Mouse (Mus musculus) CH12.LX (cell line): ENCODE data around the gene Pakap. TPM values are rescaled to one million over a fixed set of nuclear protein-coding genes. Genes with fewer than 3 reads are reported as not detected.

Experiments
- DNase-seq: peaks from one replicate; pipeline ENCODE4 v3.0.0-alpha.2; 2013; ENCODE audit errors: extremely low read depth
- H3K27ac ChIP-seq: 2 replicates; pipeline ENCODE4 v1.5.1; 2012; ENCODE audit warnings: low read depth, mild to moderate bottlenecking, control low read depth, moderate library complexity; ENCODE audit not compliant: insufficient read depth
- H3K27me3 ChIP-seq: replicated peaks from 2 replicates; pipeline ENCODE3; 2012; ENCODE audit warnings: inconsistent platforms
- H3K36me3 ChIP-seq, 2 experiments: replicated peaks in 1 of 2; 2 replicates each; pipeline versions ENCODE3 to v1.6.1; 2012; ENCODE audit warnings: inconsistent platforms in 1 of 2, low read length in 1 of 2, mild to moderate bottlenecking in 1 of 2, mixed read lengths in 1 of 2, moderate library complexity in 1 of 2; ENCODE audit not compliant: control insufficient read depth in 1 of 2, insufficient read depth in 1 of 2
- H3K4me1 ChIP-seq, 2 experiments: 2 replicates each; pipeline ENCODE4 v1.6.1; 2012; ENCODE audit warnings: inconsistent platforms in 1 of 2, moderate library complexity in 1 of 2; ENCODE audit not compliant: insufficient read depth in 2 of 2, control insufficient read depth in 1 of 2
- H3K4me2 ChIP-seq: 2 replicates; pipeline ENCODE4 v1.6.1; 2012; ENCODE audit warnings: low read depth, mild to moderate bottlenecking, control low read depth; ENCODE audit not compliant: poor library complexity, insufficient read depth, severe bottlenecking
- H3K4me3 ChIP-seq, 3 experiments: fragments of 150-350 bp in 1 of 3; sonication (generic) in 1 of 3; replicated peaks in 1 of 3; 2 replicates each; pipeline versions ENCODE3 to v1.5.1; 2011 to 2012; ENCODE audit warnings: low read depth in 2 of 3, low read length in 2 of 3, mild to moderate bottlenecking in 2 of 3, moderate library complexity in 2 of 3, control low read depth in 1 of 3, improper control_type of control experiment in 1 of 3, inconsistent platforms in 1 of 3, mixed read lengths in 1 of 3; ENCODE audit not compliant: poor library complexity in 1 of 3
- H3K79me2 ChIP-seq: replicated peaks from 2 replicates; pipeline ENCODE4 v1.6.1; 2012; ENCODE audit warnings: mild to moderate bottlenecking, moderate library complexity; ENCODE audit not compliant: control insufficient read depth, poor library complexity, insufficient read depth, severe bottlenecking; ENCODE audit errors: extremely low read depth
- H3K9ac ChIP-seq: 2 replicates; pipeline ENCODE4 v1.6.1; 2012; ENCODE audit warnings: low read depth, mild to moderate bottlenecking, control low read depth, moderate library complexity; ENCODE audit not compliant: insufficient read depth
- H3K9me3 ChIP-seq: replicated peaks from 2 replicates; pipeline ENCODE3; 2012; ENCODE audit warnings: low read length, inconsistent platforms, mixed read lengths
- CHD1 ChIP-seq: IDR thresholded peaks from 2 replicates; pipeline ENCODE4 v1.6.1; 2012; ENCODE audit warnings: low read depth, low read length, improper control_type of control experiment, inconsistent platforms
- CTCF ChIP-seq, 2 experiments: IDR thresholded peaks in 1 of 2; conservative IDR thresholded peaks in 1 of 2; 2 replicates each; pipeline ENCODE4 v1.5.1; 2011 to 2012; ENCODE audit warnings: low read depth in 2 of 2, low read length in 2 of 2, improper control_type of control experiment in 1 of 2, inconsistent platforms in 1 of 2, mild to moderate bottlenecking in 1 of 2, moderate library complexity in 1 of 2
- E2F4 ChIP-seq: IDR thresholded peaks from 2 replicates; pipeline ENCODE4 v1.6.1; 2011; ENCODE audit warnings: low read depth, low read length, improper control_type of control experiment; ENCODE audit not compliant: insufficient replicate concordance
- ETS1 ChIP-seq: conservative IDR thresholded peaks from 2 replicates; pipeline ENCODE4 v1.6.1; 2012; ENCODE audit warnings: low read depth, mild to moderate bottlenecking, inconsistent platforms, low read length, improper control_type of control experiment, moderate library complexity
- IRF4 ChIP-seq: IDR thresholded peaks from 2 replicates; pipeline ENCODE4 v1.6.1; 2014; ENCODE audit warnings: low read depth, mild to moderate bottlenecking, inconsistent platforms, low read length, improper control_type of control experiment
- JUND ChIP-seq: conservative IDR thresholded peaks from 2 replicates; pipeline ENCODE4 v1.6.1; 2011; ENCODE audit warnings: low read depth, low read length, improper control_type of control experiment
- KAT2A ChIP-seq: IDR thresholded peaks from 2 replicates; pipeline ENCODE4 v1.6.1; 2012; ENCODE audit warnings: low read length, improper control_type of control experiment, inconsistent platforms; ENCODE audit not compliant: insufficient replicate concordance
- MAFK ChIP-seq: IDR thresholded peaks from 2 replicates; pipeline ENCODE4 v1.6.1; 2011; ENCODE audit warnings: low read length, improper control_type of control experiment; ENCODE audit not compliant: insufficient replicate concordance
- MAX ChIP-seq: IDR thresholded peaks from 2 replicates; pipeline ENCODE4 v1.6.1; 2011; ENCODE audit warnings: low read length, improper control_type of control experiment
- MAZ ChIP-seq: IDR thresholded peaks from 2 replicates; pipeline ENCODE4 v1.6.1; 2012; ENCODE audit warnings: low read depth, mild to moderate bottlenecking, inconsistent platforms, low read length, improper control_type of control experiment, moderate library complexity
- MEF2A ChIP-seq: IDR thresholded peaks from 2 replicates; pipeline ENCODE4 v1.6.1; 2014; ENCODE audit warnings: low read depth, mild to moderate bottlenecking, inconsistent platforms, low read length, improper control_type of control experiment, borderline replicate concordance
- MXI1 ChIP-seq: IDR thresholded peaks from 2 replicates; pipeline ENCODE4 v1.6.1; 2011; ENCODE audit warnings: mild to moderate bottlenecking, low read depth, low read length, improper control_type of control experiment
- MYC ChIP-seq: IDR thresholded peaks from 2 replicates; pipeline ENCODE4 v1.6.1; 2011; ENCODE audit warnings: low read depth, mild to moderate bottlenecking, improper control_type of control experiment, low read length
- PAX5 ChIP-seq: IDR thresholded peaks from 2 replicates; pipeline ENCODE4 v1.6.1; 2012; ENCODE audit warnings: low read length, inconsistent platforms, mixed read lengths
- RAD21 ChIP-seq: IDR thresholded peaks from 2 replicates; pipeline ENCODE4 v1.6.1; 2011; ENCODE audit warnings: low read depth, mild to moderate bottlenecking, low read length, improper control_type of control experiment, moderate library complexity
- SIN3A ChIP-seq: IDR thresholded peaks from 2 replicates; pipeline ENCODE4 v1.6.1; 2012; ENCODE audit warnings: low read length, improper control_type of control experiment, inconsistent platforms
- SMC3 ChIP-seq: IDR thresholded peaks from 2 replicates; pipeline ENCODE4 v1.6.1; 2011; ENCODE audit warnings: low read depth, low read length, improper control_type of control experiment
- TBP ChIP-seq: conservative IDR thresholded peaks from 2 replicates; pipeline ENCODE4 v1.6.1; 2011; ENCODE audit warnings: low read depth, low read length, improper control_type of control experiment
- UBTF ChIP-seq: IDR thresholded peaks from 2 replicates; pipeline ENCODE4 v1.6.1; 2012; ENCODE audit warnings: low read depth, mild to moderate bottlenecking, inconsistent platforms, low read length, improper control_type of control experiment, moderate library complexity
- USF1 ChIP-seq: IDR thresholded peaks from 2 replicates; pipeline ENCODE4 v1.6.1; 2014; ENCODE audit warnings: low read depth, mild to moderate bottlenecking, inconsistent platforms, low read length, improper control_type of control experiment
- USF2 ChIP-seq: conservative IDR thresholded peaks from 2 replicates; pipeline ENCODE4 v1.6.1; 2011; ENCODE audit warnings: low read depth, low read length, improper control_type of control experiment
- ZC3H11A ChIP-seq: IDR thresholded peaks from 2 replicates; pipeline ENCODE4 v1.6.1; 2012; ENCODE audit warnings: low read depth, mild to moderate bottlenecking, inconsistent platforms, low read length, improper control_type of control experiment
- ZMIZ1 ChIP-seq: IDR thresholded peaks from 2 replicates; pipeline ENCODE4 v1.6.1; 2012; ENCODE audit warnings: low read depth, mild to moderate bottlenecking, inconsistent platforms, low read length, improper control_type of control experiment
- ZNF384 ChIP-seq: IDR thresholded peaks from 2 replicates; pipeline ENCODE4 v1.6.1; 2012; ENCODE audit warnings: low read depth, low read length, improper control_type of control experiment, inconsistent platforms
- dilution Hi-C: fragments of 300-500 bp; cut with MboI; formaldehyde crosslinking; loops from 2 replicates; pipeline ENCODE4 v1.14.3; 2020; ENCODE audit warnings: low sequenced_read_pairs; ENCODE audit not compliant: extremely low pct_unique_long_range_greater_than_20kb, extremely low pct_ligation_motif_present
- in situ Hi-C: fragments of 300-500 bp; cut with MboI; formaldehyde crosslinking; loops from 3 replicates; pipeline ENCODE4 v1.14.3; 2019; ENCODE audit warnings: low sequenced_read_pairs, low pct_ligation_motif_present, low pct_unique_long_range_greater_than_20kb, mixed read lengths
- polyA plus RNA-seq: library from polyadenylated mRNA; unstranded; fragments of >175 nt; gene quantifications from 2 replicates; pipeline ENCODE4 v1.2.1, GENCODE M21; 2012; ENCODE audit warnings: low read depth; ENCODE audit not compliant: insufficient read length
- total RNA-seq, 2 experiments: library from RNA; depleted of rRNA; stranded (reverse); fragments of 300-350 nt in 1 of 2; fragments of >200 nt in 1 of 2; gene quantifications; 2 replicates each; pipeline ENCODE4 v1.2.3; 2012 to 2014

Gene Pakap
- total and polyA plus RNA-seq, 3 experiments, result 0.08 to 0.14 TPM; not detected in 1

DNA sequence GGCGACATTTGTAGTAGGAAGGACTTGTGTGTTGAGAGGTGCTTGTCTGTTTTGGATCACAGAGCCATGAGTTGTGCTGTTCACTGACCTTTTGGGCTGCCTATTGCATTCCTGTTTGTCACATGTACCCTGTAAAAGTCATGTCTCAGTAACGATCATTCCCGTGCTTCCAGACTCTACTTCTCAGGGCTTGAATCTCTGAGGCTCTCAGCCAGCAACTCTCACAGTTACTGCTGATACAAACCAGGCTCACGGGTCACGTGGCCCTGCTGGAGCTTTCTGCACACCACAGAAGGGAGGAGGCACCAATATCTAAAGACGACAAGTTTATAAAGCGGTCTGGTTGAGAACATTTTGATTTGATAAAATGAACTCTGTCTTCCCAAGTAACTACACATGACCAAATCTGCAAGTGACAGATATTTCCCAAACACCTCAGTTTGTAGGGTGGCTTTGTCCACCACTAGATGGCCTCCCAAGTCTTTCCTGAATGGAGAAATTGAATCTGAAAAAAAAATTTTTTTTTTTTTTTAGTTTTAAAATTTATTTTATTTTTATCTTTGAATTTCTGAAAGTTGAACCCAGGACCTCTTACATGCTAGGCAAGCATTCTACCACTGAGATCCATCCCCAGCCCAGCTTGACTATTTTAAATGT is 103.0 kb downstream of the Pakap start:
- dilution Hi-C loops, result no loop called here
- TF ChIP-seq E2F4, result no peak
- TF ChIP-seq JUND, result no peak
- TF ChIP-seq SIN3A, result no peak
- TF ChIP-seq TBP, result no peak
- peak; percentile 42 to 82 for TF ChIP-seq CTCF (conservative IDR thresholded peaks at IDR 0.05 in 1 of 2, IDR thresholded peaks at IDR 0.05 in 1 of 2; ENCODE audit: low read depth in 2 of 2, low read length in 2 of 2)
- no peak for TF ChIP-seq ZMIZ1
- peak; percentile 77 for TF ChIP-seq SMC3
- no peak for TF ChIP-seq CHD1
- 0 out of 2 replicates have a peak, but pooled peaks have one; percentile 41 for TF ChIP-seq USF1
- peak; percentile 39 for TF ChIP-seq USF2
- peak; percentile 52 for TF ChIP-seq ZC3H11A
- TF ChIP-seq KAT2A, result no peak
- TF ChIP-seq RAD21, result peak; percentile 83
- TF ChIP-seq MAX, result no peak
- TF ChIP-seq ZNF384, result peak; percentile 97
- no peak for TF ChIP-seq MAZ
- TF ChIP-seq MEF2A, result no peak
- no peak for TF ChIP-seq MXI1
- no peak for TF ChIP-seq ETS1
- TF ChIP-seq MAFK, result no peak
- Histone ChIP-seq H3K4me2 (no peak overlapping the region), H3K36me3 (no peaks in the 10 kb centered on the region), H3K4me3 (no peak overlapping the region), H3K27ac (no peak overlapping the region), H3K4me1 (peaks cover 12 to 31% of the 10 kb centered on the region in 2 experiments), H3K9ac (no peak overlapping the region), H3K9me3 (no peaks in the 10 kb centered on the region), H3K27me3 (no peaks in the 10 kb centered on the region), H3K79me2 (no peaks in the 10 kb centered on the region)
- no peak for DNase-seq
- in situ Hi-C loops, result loop anchor here (5.0 to 25.0 kb wide), 3 partner anchors 121 to 416 kb away; no protein-coding TSS in a partner anchor

DNA sequence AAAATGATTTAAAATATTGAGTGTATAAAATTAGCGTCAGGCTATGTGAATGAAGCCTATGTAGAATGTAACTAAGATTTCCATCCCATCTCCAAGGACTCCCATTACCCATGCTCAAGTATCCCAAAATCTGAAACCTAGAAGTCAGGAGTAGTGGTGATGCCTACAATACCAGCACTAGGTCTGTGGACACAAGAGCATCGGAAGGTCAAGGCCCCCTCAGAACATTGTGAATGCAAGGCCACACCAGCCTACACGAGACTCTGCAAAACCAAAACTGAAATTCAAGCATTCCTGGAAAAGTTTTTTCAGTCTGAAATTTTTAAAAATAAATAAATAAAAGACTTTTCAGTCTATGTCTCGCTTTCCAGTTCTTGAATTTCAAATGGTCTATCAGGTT is 104.6 kb downstream of the Pakap start:
- DNase-seq, result no peak
- Histone ChIP-seq H3K4me3 (no peak overlapping the region), H3K27me3 (no peaks in the 10 kb centered on the region), H3K4me1 (peaks cover 12 to 40% of the 10 kb centered on the region in 2 experiments), H3K9me3 (no peaks in the 10 kb centered on the region), H3K4me2 (no peak overlapping the region), H3K36me3 (no peaks in the 10 kb centered on the region), H3K79me2 (no peaks in the 10 kb centered on the region), H3K9ac (no peak overlapping the region), H3K27ac (no peak overlapping the region)
- in situ Hi-C loops, result loop anchor here (5.0 to 25.0 kb wide), 3 partner anchors 120 to 415 kb away; no protein-coding TSS in a partner anchor
- dilution Hi-C loops, result no loop called here
- no peak for TF ChIP-seq IRF4
- no peak for TF ChIP-seq PAX5
- no peak for TF ChIP-seq MYC
- TF ChIP-seq UBTF, result no peak
- no peak for TF ChIP-seq CHD1
- TF ChIP-seq ZC3H11A, result no peak
- TF ChIP-seq MAZ, result no peak
